Mouse (Mus musculus) c-Kit-positive CD71-negative TER-119-negative erythroid progenitor cells, embryonic 14.5 days (primary cell): ENCODE results near the gene Cit.
A peak's percentile ranks its signal among the peaks of the same experiment; 100 is the strongest.

Source experiments
- DNase-seq: peaks from one replicate; pipeline ENCODE4 v3.0.0-alpha.2; 2013; ENCODE audit warnings: low read depth

Gene Cit

DNA sequence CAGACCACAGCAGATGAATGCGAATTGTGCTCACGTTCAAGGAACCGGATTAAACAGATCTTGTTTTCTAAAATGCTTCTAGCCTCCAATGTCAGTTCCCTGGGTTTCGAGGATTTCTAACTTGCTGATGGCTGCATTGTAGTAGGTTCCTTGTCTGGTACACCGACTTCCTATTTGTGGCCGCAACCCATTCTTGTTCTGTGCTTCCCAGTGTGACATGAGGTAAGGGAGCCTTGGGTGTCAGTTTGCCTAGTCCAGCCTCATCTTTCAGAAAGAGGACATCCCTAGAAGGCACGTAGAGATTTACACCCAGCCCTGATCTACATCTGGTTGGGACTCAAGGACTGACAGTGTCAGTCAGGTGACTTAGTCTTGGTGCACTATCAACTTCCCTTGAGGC, 166.6 kb downstream of the Cit start:
- DNase-seq: no peak

GRCm38 (mm10) chr5:116012503-116012902, 167.4 kb downstream of the Cit start:
- no peak for DNase-seq

DNA sequence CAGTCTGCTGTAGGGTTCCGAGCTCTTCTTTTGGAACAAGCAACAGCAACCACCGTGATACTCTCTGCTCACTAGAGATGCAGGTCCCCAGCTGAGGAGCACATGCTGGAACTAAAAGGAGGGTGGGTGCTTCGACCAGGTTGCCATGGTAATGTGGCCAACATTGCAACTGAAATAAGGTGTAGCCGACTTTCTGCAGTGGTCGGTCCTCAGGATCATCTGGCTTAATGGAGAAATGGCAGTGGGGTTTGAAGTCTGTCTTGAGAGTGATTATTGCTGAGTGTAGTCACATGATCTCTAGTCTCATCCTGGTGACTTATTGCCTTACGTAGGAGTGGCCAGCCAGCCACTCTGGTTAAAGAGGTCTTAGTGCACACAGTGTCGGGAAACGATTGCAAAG, 168.7 kb downstream of the Cit start:
- no peak for DNase-seq

DNA sequence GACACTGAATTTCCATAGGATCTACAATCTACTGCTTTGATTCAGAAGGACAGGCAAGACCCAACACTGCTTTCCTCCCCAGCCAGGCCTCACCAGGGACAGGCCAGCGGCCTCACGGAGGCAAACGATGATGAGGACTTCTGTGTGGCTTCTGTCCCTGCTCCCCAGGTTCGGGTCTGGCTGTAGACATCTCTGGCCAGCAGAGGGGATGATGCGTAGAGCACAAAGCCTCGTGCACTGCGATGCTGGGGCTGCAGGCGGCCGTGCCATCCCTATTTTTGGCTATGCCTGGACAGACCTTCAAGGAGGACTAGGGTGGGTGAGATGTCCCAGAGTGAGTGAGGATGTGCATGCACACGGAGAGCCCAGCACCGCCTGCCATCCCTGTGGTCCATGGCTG, 169.2 kb downstream of the Cit start:
- no peak for DNase-seq

DNA sequence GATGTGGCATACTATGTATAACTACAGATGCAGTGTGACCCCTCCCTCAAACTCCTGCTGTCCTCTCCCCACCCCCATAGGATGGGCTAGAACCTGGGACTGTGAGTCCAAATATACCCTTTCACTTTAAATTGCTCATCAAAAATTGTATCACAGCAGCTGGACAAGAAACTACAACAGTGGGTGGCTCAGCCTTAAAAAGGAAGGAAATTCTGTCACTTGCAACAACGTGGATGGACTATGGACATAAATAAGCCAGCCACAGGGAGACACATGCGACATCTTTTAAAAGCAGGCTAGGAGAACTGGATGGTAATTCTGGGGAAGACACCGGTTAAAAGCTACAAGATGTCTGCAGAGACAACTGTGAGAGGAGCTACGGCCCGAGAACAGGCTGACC, 171.5 kb downstream of the Cit start:
- no peak for DNase-seq

DNA sequence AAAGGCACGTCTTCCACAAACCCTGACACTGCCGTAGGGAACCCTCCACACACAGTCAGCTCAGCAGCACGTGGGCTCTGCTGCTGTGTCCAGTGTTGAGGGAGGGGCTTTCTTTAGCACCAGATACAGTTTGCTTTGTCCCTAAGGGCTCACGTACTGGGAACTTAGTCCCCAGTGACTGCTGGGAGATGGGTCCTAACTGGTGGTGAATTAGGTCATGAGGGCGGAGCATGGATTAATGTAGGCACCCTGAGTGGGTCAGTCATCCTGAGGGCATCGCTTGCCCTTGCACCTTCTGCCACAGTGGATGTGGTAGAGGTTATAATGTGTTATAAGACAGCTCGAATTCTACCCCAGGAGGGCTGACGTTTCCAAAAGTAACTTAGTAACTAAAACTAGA, 172.3 kb downstream of the Cit start:
- DNase-seq: no peak

- no peak for DNase-seq
Observed at GRCm38 (mm10) chr5:116018196-116018595, 173.1 kb downstream of the Cit start.

GRCm38 (mm10) chr5:116018784-116019183, 173.7 kb downstream of the Cit start:
- DNase-seq: no peak

DNA sequence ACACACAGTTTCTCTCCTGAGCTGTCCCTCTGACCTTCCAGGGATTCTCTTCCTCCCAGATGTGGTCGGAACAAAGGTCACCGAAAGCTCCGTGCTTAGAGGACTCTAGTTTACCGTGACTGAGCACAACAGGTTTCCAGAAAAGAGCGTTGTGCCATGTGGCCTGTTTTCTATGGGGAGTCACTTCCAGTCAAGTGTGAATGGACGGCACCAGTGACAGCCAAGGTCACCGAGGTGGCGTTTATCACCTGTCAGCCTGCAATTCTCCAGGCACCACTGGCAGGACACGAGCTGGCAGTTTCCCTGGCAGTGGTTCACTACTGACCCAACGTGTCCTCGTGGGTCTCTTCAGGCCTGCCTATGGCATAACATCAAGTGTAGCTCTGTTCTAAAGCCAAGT, 174.3 kb downstream of the Cit start:
- DNase-seq: no peak

DNA sequence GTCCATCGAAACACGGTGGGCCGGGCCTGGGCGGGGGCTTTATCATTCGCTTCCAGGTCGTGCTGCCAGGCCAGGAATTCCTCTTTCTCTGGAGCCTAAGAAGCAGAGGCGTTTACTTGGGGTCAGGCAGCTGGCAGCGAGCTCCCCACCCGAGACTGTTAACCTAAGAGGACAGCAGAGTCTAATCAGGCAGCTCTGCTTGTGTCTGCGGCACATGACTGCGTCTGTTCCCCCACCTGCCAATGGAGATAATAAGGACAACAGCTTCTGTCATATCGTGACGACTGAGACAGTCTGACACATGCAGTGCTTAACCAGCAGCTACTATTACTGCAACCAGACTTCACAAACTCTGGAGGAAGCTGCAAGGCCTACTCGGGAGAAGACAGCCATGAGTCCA, 176.5 kb downstream of the Cit start:
- DNase-seq: no peak

- DNase-seq: no peak
Observed at GRCm38 (mm10) chr5:116022131-116022530, 177.1 kb downstream of the Cit start.

GRCm38 (mm10) chr5:116022658-116023200, 177.7 kb downstream of the Cit start:
- no peak for DNase-seq

DNA sequence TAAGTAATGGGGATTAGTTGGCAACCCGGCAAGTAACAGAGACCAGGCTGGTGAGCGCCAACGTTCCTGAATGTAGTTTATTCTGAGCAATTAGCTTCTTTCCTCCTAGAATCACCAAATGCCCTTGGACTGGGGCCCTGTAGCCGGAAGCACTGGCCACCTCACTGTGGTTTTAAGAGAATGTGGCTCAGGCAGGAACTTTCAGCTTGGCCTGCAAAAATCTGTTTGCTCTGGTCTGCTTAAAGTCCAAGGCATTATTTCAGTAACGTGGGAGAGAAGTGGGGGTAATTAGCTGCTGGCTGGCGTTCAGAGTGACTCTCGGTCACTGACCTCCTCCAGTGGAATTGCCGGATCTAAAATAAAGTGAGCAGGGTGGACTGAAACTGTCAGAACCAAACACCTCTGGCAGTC, 178.2 kb downstream of the Cit start:
- no peak for DNase-seq

DNA sequence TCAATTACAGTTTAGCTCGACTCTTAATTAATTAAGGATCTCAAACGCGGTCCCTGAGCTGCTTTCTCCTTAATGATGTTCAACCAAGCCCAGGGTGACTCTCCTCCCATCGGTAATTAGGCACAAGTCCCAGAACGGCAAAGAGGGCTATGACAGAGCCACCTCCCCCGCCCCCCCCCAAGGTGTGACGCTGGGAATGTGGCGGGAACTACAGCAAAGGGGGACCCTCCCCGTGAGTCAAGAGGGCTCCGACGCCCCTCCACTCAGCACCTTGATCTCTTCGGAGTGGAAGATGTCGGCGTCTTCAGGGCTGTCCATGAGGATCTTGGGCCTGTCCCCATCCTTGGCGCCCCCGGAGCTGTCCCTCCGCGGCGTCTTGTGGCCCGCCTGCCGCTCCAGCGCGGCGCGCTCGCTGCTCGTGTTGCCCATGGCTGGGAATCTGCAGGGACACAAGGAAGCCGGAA, 178.8 kb downstream of the Cit start:
- DNase-seq: no peak

DNA sequence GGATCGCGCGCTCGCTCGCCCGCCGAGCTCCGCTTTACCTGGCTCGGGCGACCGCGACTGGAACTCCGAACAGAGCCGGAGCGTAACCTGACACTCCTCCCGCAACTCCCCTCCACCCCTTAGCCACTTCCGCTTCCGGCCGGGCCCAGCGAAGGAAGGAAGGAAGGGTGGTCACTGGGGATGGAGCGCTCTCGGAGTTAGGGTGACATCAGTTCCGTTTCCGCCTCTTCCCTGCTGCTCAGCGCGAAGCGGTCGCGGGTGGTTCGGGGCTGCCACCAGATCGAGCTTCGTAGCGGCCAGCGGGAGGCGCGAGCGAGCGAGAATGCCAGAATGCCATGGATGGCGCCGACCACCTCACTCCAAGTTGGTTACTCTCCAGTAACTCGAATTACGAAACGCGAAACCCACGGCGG, 179.3 kb downstream of the Cit start, which contains the start of gene Prkab1:
Gene Prkab1, minus strand, starts transcription at position 182 of the 413 bp plus-strand sequence.
- peak; percentile 84 for DNase-seq

DNA sequence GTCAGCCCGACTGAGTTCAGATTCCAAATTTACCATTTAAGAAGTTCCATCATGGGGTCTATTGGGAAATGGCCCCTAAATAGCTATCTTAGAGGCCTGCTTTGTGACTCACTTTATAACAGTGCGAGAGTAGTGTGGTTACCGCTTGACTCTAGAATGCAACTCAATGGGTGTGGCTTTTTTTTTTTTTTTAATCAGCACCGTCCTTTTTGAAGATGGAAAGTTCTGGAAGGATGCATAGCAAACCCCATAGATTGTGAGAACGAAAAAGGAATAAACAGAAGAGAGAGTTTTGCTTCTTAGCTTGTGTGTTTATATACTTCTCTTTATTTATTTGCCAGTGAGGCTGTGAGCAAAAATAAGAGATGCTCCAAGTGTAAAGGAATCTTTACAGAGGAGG, 181.0 kb downstream of the Cit start:
- no peak for DNase-seq

DNA sequence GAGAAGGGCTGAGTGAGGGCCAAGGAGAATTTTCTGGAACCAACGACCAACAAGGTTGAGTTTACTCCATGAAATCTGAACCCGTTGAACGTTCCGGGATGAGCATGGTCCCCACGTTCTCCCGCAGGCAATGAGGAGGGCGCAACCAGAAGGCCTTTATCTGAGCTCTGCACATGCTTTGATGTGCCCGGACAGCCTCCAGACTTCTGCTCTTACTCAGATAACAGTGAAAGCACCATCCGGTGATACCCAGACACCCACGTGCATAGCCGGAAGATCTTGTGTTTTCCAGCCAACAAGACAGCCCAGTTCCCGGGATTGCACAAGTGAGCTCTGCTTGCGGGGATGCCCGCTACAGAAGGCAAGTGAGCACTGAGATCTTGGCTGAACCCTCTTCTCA, 181.5 kb downstream of the Cit start:
- DNase-seq: no peak

- no peak for DNase-seq
Observed at GRCm38 (mm10) chr5:116029071-116029470, 184.0 kb downstream of the Cit start.

DNA sequence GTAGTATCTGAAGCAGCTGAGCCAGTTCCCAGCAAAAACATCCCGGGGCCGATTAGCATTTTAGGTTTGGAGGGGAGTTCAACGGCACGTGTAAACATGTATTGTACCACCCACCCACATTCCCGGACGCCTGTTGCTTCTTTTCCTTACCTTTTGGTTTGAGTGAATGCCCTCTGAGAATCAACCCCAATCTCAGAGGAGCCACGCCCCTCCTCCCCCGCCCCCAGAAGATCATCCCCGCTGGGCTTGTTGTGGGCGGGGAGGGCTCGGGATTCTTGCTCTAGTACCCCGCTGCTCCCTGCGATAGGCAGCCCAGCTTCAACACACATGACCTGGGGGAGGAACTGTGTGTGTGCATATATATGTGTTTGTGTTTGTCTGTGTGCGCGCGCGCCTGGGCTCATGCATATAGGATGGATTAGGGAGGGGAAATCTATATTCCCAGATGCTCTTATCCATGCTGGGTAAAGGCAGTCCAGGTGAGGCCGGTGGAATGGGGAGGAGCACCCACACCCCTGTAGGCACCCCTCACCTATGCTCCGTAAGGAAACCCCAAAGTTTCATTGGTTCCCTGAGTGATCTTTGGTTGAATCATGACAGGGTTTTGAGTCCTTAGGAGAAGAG, 185.6 kb downstream of the Cit start:
- no peak for DNase-seq

DNA sequence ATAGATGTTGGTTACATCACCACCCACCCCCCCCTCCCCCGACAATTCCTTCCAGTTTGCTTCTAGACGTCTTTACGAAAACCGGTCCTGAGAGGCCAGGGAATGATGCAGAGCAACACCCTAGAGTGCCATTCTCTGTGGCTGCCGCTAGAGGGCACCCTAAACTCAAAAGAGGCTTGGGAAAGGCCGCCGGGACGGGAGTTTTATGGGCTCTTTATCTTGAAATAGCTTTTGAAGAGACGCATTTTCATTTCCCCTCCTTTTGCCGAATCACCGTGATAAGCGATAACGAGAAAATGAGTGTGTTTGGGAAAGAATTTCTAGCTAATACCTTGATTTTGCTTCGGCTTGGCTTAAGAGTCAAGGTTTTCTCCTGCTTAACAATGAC, 186.1 kb downstream of the Cit start:
- peak; percentile 80 for DNase-seq

DNA sequence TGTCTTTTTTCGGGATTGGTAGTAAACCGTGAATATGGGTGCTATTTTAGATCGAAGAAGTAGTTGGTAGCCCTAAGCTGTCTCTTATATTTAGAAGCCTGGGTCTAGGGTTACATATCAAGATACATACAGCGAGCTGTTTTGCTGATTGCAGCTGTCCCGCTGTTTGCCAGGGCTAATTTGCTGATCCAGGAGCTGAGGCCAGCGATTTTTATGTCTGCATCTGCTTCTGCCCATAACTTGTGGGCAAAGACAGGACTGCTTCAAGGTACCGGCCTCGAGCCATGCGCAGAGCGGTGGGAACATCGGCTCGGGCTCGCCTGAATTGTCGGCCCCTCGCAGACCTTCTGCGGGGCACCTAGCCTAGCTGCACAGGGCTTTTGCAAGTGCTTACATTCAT, 191.4 kb downstream of the Cit start:
- DNase-seq: no peak

- DNase-seq: no peak
Observed at GRCm38 (mm10) chr5:116037731-116038130, 192.7 kb downstream of the Cit start.

- no peak for DNase-seq
Observed at GRCm38 (mm10) chr5:116039706-116040105, 194.6 kb downstream of the Cit start.

DNA sequence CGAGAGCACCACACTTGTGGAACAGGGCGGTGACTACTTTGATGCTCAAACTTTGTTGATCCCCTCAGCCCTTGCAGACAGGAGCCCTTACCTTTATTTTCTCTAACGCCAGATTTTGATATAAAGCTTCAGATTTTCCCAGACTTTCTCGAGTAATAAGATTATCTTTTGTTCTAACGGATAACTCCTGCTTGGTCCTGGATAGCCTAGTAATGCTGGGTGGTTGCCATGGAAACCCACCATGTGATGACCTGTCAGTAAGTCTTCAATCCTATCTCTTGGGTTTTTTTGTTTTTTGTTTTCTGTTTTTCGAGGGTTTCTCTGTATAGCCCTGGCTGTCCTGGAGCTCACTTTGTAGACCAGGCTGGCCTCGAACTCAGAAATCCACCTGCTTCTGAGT, 197.2 kb downstream of the Cit start:
- no peak for DNase-seq
